Mouse (Mus musculus): Measurements from ENCODE around the gene Plekha4. TPM values are rescaled to one million over a fixed set of nuclear protein-coding genes. Genes with fewer than 3 reads are reported as not detected.

Gene Plekha4
- polyA plus RNA-seq, 1 experiment from 2014 or later: 0.81 TPM

- ATAC-seq: no peak
- WGBS: 26% methylated on average over 10 of the region's 10 CpGs
- Histone ChIP-seq H3K4me3 (replicated peaks; ENCODE audit: low read length) (no peak overlapping the region), H3K9ac (replicated peaks; ENCODE audit: low read depth, low read length) (no peak overlapping the region), H3K27ac (ENCODE audit: low read length) (no peak overlapping the region), H3K4me1 (replicated peaks; ENCODE audit: control insufficient read depth, insufficient read depth, low read length) (peaks cover 9% of the 10 kb centered on the region), H3K27me3 (replicated peaks; ENCODE audit: control insufficient read depth, insufficient read depth, low read length) (no peaks in the 10 kb centered on the region), H3K9me3 (ENCODE audit: control insufficient read depth, low read length) (no peaks in the 10 kb centered on the region), H3K4me2 (ENCODE audit: low read length) (no peak overlapping the region), H3K36me3 (ENCODE audit: control insufficient read depth, insufficient read depth) (no peaks in the 10 kb centered on the region)
These were observed 67.1 kb downstream of the Plekha4 start for GRCm38 (mm10) chr7:45593118-45593815.

GRCm38 (mm10) chr7:45595176-45595575 lies 69.0 kb downstream of the Plekha4 start:
- H3K27me3 ChIP-seq (replicated peaks; ENCODE audit: control insufficient read depth, insufficient read depth, low read length): no peaks in the 10 kb centered on the region

DNA sequence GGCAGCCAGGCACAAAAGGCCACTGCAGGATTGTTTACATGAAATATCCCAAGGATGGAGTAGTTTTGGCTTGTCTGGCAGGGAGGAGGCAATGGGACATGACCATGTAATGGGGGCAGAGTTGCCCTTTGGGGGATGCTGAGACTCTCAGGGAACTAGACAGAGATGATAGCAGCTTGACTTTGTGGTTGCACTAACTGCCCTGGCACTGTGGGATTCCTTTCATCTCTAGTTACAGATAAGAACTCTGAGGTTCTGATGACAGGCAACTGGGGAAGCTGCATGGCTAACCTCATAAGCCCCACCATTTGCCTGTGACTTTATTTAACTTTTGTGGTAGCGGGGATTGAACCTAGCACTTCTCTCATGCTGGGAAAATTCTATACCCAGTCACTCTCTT lies 70.0 kb downstream of the Plekha4 start:
- Histone ChIP-seq H3K9ac (replicated peaks; ENCODE audit: low read depth, low read length) (no peak overlapping the region), H3K4me3 (replicated peaks; ENCODE audit: low read length) (no peak overlapping the region), H3K4me2 (ENCODE audit: low read length) (no peak overlapping the region), H3K36me3 (ENCODE audit: control insufficient read depth, insufficient read depth) (no peaks in the 10 kb centered on the region), H3K27me3 (replicated peaks; ENCODE audit: control insufficient read depth, insufficient read depth, low read length) (no peaks in the 10 kb centered on the region), H3K9me3 (ENCODE audit: control insufficient read depth, low read length) (no peaks in the 10 kb centered on the region), H3K4me1 (replicated peaks; ENCODE audit: control insufficient read depth, insufficient read depth, low read length) (no peaks in the 10 kb centered on the region), H3K27ac (ENCODE audit: low read length) (no peak overlapping the region)
- ATAC-seq: no peak
- WGBS: 85% methylated on average over 1 of the region's 1 CpGs

More at GRCm38 (mm10) chr7:45595176-45595575, 69.0 kb downstream of the Plekha4 start:
- no peak overlapping the region for H3K4me3 ChIP-seq (replicated peaks; ENCODE audit: low read length)
- H3K27ac ChIP-seq (ENCODE audit: low read length): no peak overlapping the region
- no peaks in the 10 kb centered on the region for H3K4me1 ChIP-seq (replicated peaks; ENCODE audit: control insufficient read depth, insufficient read depth, low read length)
- no peak overlapping the region for H3K9ac ChIP-seq (replicated peaks; ENCODE audit: low read depth, low read length)
- no peak overlapping the region for H3K4me2 ChIP-seq (ENCODE audit: low read length)
- WGBS: 88% methylated on average over 4 of the region's 4 CpGs
- ATAC-seq: no peak
- H3K36me3 ChIP-seq (ENCODE audit: control insufficient read depth, insufficient read depth): no peaks in the 10 kb centered on the region
- no peaks in the 10 kb centered on the region for H3K9me3 ChIP-seq (ENCODE audit: control insufficient read depth, low read length)

DNA sequence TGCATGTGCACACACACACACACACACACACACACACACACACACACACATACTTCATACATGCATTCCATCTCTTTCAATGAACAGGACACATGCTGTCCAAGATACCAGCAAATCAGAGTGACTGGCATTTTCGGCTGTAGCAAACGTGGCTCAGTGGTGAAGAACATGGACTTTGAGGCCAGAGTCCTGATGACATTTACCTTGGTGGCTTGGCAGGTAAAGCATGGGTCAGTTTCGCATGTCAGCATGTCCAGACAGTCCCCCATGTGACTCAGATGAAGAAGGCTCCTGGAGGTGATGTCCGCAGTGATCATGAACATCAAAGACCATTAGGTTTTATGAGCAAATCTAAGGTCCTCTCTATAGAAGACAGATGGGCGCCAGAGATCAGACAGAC lies 70.9 kb downstream of the Plekha4 start:
- Histone ChIP-seq H3K27ac (ENCODE audit: low read length) (no peak overlapping the region), H3K4me3 (replicated peaks; ENCODE audit: low read length) (no peak overlapping the region), H3K9me3 (ENCODE audit: control insufficient read depth, low read length) (no peaks in the 10 kb centered on the region), H3K4me2 (ENCODE audit: low read length) (no peak overlapping the region), H3K4me1 (replicated peaks; ENCODE audit: control insufficient read depth, insufficient read depth, low read length) (no peaks in the 10 kb centered on the region), H3K27me3 (replicated peaks; ENCODE audit: control insufficient read depth, insufficient read depth, low read length) (no peaks in the 10 kb centered on the region), H3K9ac (replicated peaks; ENCODE audit: low read depth, low read length) (no peak overlapping the region), H3K36me3 (ENCODE audit: control insufficient read depth, insufficient read depth) (no peaks in the 10 kb centered on the region)
- WGBS: 87% methylated on average over 5 of the region's 5 CpGs
- no peak for ATAC-seq

DNA sequence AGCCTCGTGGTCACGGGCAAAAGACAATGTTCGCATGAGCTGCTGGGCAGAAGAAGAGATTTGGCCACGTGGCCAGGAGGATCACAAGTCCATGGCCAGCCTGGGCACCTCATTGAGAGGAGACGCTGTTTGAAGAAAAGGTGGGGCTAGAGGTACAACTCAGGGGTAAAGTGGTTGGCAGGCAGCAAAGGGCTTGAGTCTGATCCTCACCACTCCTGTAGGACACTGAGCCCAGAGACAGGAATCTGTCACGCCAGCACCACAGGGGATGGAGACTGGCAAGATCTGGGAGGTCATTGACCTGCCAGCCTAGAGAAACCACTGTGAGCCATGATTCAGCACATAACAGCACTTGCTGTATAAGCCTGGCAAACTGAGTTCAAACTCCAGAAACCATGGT lies 71.4 kb downstream of the Plekha4 start:
- Histone ChIP-seq H3K9me3 (ENCODE audit: control insufficient read depth, low read length) (no peaks in the 10 kb centered on the region), H3K4me3 (replicated peaks; ENCODE audit: low read length) (no peak overlapping the region), H3K36me3 (ENCODE audit: control insufficient read depth, insufficient read depth) (no peaks in the 10 kb centered on the region), H3K4me2 (ENCODE audit: low read length) (no peak overlapping the region), H3K27me3 (replicated peaks; ENCODE audit: control insufficient read depth, insufficient read depth, low read length) (no peaks in the 10 kb centered on the region), H3K9ac (replicated peaks; ENCODE audit: low read depth, low read length) (no peak overlapping the region), H3K27ac (ENCODE audit: low read length) (no peak overlapping the region), H3K4me1 (replicated peaks; ENCODE audit: control insufficient read depth, insufficient read depth, low read length) (no peaks in the 10 kb centered on the region)
- ATAC-seq: no peak
- 90% methylated on average over 6 of the region's 6 CpGs for WGBS

DNA sequence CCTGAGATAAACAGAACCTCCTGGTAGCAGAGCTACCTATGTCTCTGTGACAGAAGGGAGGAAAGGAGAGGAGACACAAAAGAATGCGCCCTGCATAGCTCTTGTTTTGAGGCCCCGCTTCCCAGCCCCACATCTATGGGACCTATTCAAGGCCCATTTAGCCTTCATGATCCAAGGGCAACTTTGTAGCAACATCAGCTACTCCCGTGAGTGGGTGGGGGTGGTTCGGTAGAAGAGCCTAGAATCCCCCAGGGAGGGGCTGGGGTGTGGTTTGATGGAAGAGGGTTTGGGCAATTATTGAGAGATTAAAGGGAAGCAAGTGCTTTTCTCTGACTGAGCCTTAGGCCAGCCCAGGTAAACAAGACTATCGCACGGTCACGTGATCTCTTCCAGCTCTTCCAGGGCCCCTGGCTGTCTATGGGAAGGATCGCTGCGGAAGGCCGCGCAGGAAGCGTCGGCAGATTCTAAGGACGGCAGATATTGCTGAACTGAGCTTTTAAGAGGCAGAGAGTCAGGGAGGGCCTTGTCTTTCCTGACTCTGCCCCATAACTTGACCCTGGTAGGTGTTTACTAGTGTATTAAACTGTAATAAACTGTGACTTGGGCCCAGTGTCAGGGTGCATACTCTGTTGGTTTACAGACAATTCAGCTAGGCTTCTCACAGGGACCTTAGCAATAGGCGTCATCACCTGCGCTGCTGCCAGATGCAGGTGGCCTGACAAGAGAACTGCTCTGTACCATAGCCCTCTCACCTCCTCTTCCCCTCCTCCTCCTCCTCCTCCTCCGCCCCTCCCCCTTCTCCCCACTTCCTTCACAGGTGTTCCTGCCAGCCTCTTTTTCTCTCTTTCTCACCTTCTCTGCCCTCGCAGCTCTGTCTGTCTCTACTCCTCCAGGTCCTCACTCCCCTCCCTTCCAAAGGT lies 73.1 kb downstream of the Plekha4 start:
- H3K4me3 ChIP-seq (replicated peaks; ENCODE audit: low read length): no peak overlapping the region
- no peaks in the 10 kb centered on the region for H3K36me3 ChIP-seq (ENCODE audit: control insufficient read depth, insufficient read depth)
- no peak overlapping the region for H3K4me2 ChIP-seq (ENCODE audit: low read length)
- ATAC-seq: no peak
- H3K27me3 ChIP-seq (replicated peaks; ENCODE audit: control insufficient read depth, insufficient read depth, low read length): no peaks in the 10 kb centered on the region
- no peaks in the 10 kb centered on the region for H3K9me3 ChIP-seq (ENCODE audit: control insufficient read depth, low read length)
- WGBS: 57% methylated on average over 18 of the region's 18 CpGs
- no peaks in the 10 kb centered on the region for H3K4me1 ChIP-seq (replicated peaks; ENCODE audit: control insufficient read depth, insufficient read depth, low read length)
- H3K27ac ChIP-seq (ENCODE audit: low read length): no peak overlapping the region
- H3K9ac ChIP-seq (replicated peaks; ENCODE audit: low read depth, low read length): no peak overlapping the region

Other genes starting within 250 kb of the Plekha4 start
- not detected in 2 replicates for gene Slc6a21, start 248.8 kb upstream of the Plekha4 start, polyA plus RNA-seq (2015; fragmentation: Nextera tagmentation; extraction: Ambion mirVana)
- gene Trpm4, start 192.6 kb upstream of the Plekha4 start, polyA plus RNA-seq (2015; fragmentation: Nextera tagmentation; extraction: Ambion mirVana): 8.2 and 10.1 TPM in 2 replicates
- gene Hrc, start 191.0 kb upstream of the Plekha4 start, polyA plus RNA-seq (2015; fragmentation: Nextera tagmentation; extraction: Ambion mirVana): 0.60 TPM in 1 of 2 replicates, not detected in the other
- 16.1 and 19.7 TPM in 2 replicates for gene Ppfia3, start 159.3 kb upstream of the Plekha4 start, polyA plus RNA-seq (2015; fragmentation: Nextera tagmentation; extraction: Ambion mirVana)
- gene Lin7b, start 155.7 kb upstream of the Plekha4 start, polyA plus RNA-seq (2015; fragmentation: Nextera tagmentation; extraction: Ambion mirVana): 6.1 and 18.5 TPM in 2 replicates
- gene Snrnp70, start 130.6 kb upstream of the Plekha4 start, polyA plus RNA-seq (2015; fragmentation: Nextera tagmentation; extraction: Ambion mirVana): 206 and 215 TPM in 2 replicates
- gene Kcna7, start 120.7 kb upstream of the Plekha4 start, polyA plus RNA-seq (2015; fragmentation: Nextera tagmentation; extraction: Ambion mirVana): not detected in 2 replicates
- gene Ntf5, start 112.6 kb upstream of the Plekha4 start, polyA plus RNA-seq (2015; fragmentation: Nextera tagmentation; extraction: Ambion mirVana): 0.10 TPM in 1 of 2 replicates, not detected in the other
- gene Lhb, start 105.5 kb upstream of the Plekha4 start, polyA plus RNA-seq (2015; fragmentation: Nextera tagmentation; extraction: Ambion mirVana): 0.44 and 0.65 TPM in 2 replicates
- 19.9 and 21.6 TPM in 2 replicates for gene Gys1, start 91.5 kb upstream of the Plekha4 start, polyA plus RNA-seq (2015; fragmentation: Nextera tagmentation; extraction: Ambion mirVana)
- gene Ruvbl2, start 88.2 kb upstream of the Plekha4 start, polyA plus RNA-seq (2015; fragmentation: Nextera tagmentation; extraction: Ambion mirVana): 137 and 147 TPM in 2 replicates
- 5,701 and 5,899 TPM in 2 replicates for gene Ftl1, start 66.4 kb upstream of the Plekha4 start, polyA plus RNA-seq (2015; fragmentation: Nextera tagmentation; extraction: Ambion mirVana)
- gene Bax, start 59.4 kb upstream of the Plekha4 start, polyA plus RNA-seq (2015; fragmentation: Nextera tagmentation; extraction: Ambion mirVana): 225 and 257 TPM in 2 replicates
- 0.12 TPM in 1 of 2 replicates, not detected in the other for gene Tulp2, start 44.5 kb upstream of the Plekha4 start, polyA plus RNA-seq (2015; fragmentation: Nextera tagmentation; extraction: Ambion mirVana)
- gene Gm45808, start 39.5 kb upstream of the Plekha4 start, polyA plus RNA-seq (2015; fragmentation: Nextera tagmentation; extraction: Ambion mirVana): not detected in 2 replicates
- 2.2 and 3.0 TPM in 2 replicates for gene Dhdh, start 37.5 kb upstream of the Plekha4 start, polyA plus RNA-seq (2015; fragmentation: Nextera tagmentation; extraction: Ambion mirVana)
- gene Nucb1, start 15.9 kb upstream of the Plekha4 start, polyA plus RNA-seq (2015; fragmentation: Nextera tagmentation; extraction: Ambion mirVana): 106 and 107 TPM in 2 replicates
- gene Ppp1r15a, start 62 bp upstream of the Plekha4 start, polyA plus RNA-seq (2015; fragmentation: Nextera tagmentation; extraction: Ambion mirVana): 14.4 and 16.4 TPM in 2 replicates
- not detected in 2 replicates for gene Hsd17b14, start 28.6 kb downstream of the Plekha4 start, polyA plus RNA-seq (2015; fragmentation: Nextera tagmentation; extraction: Ambion mirVana)
- gene Bcat2, start 43.8 kb downstream of the Plekha4 start, polyA plus RNA-seq (2015; fragmentation: Nextera tagmentation; extraction: Ambion mirVana): 24.2 and 24.5 TPM in 2 replicates
- not detected in 2 replicates for gene Fgf21, start 89.2 kb downstream of the Plekha4 start, polyA plus RNA-seq (2015; fragmentation: Nextera tagmentation; extraction: Ambion mirVana)
- gene Fut1, start 91.0 kb downstream of the Plekha4 start, polyA plus RNA-seq (2015; fragmentation: Nextera tagmentation; extraction: Ambion mirVana): not detected in 2 replicates
- gene Izumo1, start 95.5 kb downstream of the Plekha4 start, polyA plus RNA-seq (2015; fragmentation: Nextera tagmentation; extraction: Ambion mirVana): not detected in 2 replicates
- 13.5 and 15.1 TPM in 2 replicates for gene Rasip1, start 101.2 kb downstream of the Plekha4 start, polyA plus RNA-seq (2015; fragmentation: Nextera tagmentation; extraction: Ambion mirVana)
- gene Mamstr, start 113.6 kb downstream of the Plekha4 start, polyA plus RNA-seq (2015; fragmentation: Nextera tagmentation; extraction: Ambion mirVana): 2.8 and 4.2 TPM in 2 replicates
- gene Fut2, start 140.1 kb downstream of the Plekha4 start, polyA plus RNA-seq (2015; fragmentation: Nextera tagmentation; extraction: Ambion mirVana): 0.10 and 0.21 TPM in 2 replicates
- 0.80 and 0.84 TPM in 2 replicates for gene Ntn5, start 157.7 kb downstream of the Plekha4 start, polyA plus RNA-seq (2015; fragmentation: Nextera tagmentation; extraction: Ambion mirVana)
- gene Sec1, start 168.1 kb downstream of the Plekha4 start, polyA plus RNA-seq (2015; fragmentation: Nextera tagmentation; extraction: Ambion mirVana): 0.10 and 0.25 TPM in 2 replicates
- gene Car11, start 173.5 kb downstream of the Plekha4 start, polyA plus RNA-seq (2015; fragmentation: Nextera tagmentation; extraction: Ambion mirVana): 40.1 and 64.4 TPM in 2 replicates
- 4.1 and 4.3 TPM in 2 replicates for gene Dbp, start 178.8 kb downstream of the Plekha4 start, polyA plus RNA-seq (2015; fragmentation: Nextera tagmentation; extraction: Ambion mirVana)
- gene Rpl18, start 189.1 kb downstream of the Plekha4 start, polyA plus RNA-seq (2015; fragmentation: Nextera tagmentation; extraction: Ambion mirVana): 567 and 579 TPM in 2 replicates
- 29.9 and 31.1 TPM in 2 replicates for gene Sphk2, start 191.7 kb downstream of the Plekha4 start, polyA plus RNA-seq (2015; fragmentation: Nextera tagmentation; extraction: Ambion mirVana)
- gene Fam83e, start 194.9 kb downstream of the Plekha4 start, polyA plus RNA-seq (2015; fragmentation: Nextera tagmentation; extraction: Ambion mirVana): 0.60 and 1.1 TPM in 2 replicates
- gene Spaca4, start 199.5 kb downstream of the Plekha4 start, polyA plus RNA-seq (2015; fragmentation: Nextera tagmentation; extraction: Ambion mirVana): not detected in 2 replicates

Measured in forebrain, embryonic 16.5 days (tissue).